ENCODE assay signal across 8 mouse cellular contexts in the genomic region with DNA sequence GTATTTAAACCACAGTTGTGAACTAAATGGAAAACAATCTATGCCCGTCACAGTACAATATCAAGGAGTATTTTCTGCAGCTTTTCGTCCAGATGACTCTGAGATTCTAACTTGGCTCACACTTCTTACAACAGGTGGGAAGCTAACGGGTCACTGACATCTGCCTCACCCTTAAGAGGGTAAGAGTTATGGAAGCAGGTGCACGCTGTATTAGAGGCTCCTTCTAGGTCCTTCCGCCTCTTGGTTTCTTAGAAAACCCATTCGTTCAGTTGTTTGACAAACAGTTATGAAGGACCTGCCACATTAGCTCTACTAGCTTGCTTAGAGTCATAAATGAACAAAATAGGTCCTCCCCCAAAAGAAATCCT. TPM values are rescaled to one million over a fixed set of nuclear protein-coding genes. Genes with fewer than 3 reads are reported as not detected.
A peak's percentile ranks its signal among the peaks of the same experiment; 100 is the strongest.
DNase-seq lines count a peak whose midpoint lies in the region; ATAC-seq and TF ChIP-seq lines count a peak whose summit lies in the region.

No protein-coding gene starts in this region.

- TF ChIP-seq CTCF in embryonic fibroblast, embryonic 13.5 days (IDR thresholded peaks at IDR 0.05; ENCODE audit: borderline replicate concordance, insufficient read depth, low read length): no peak
- no peak for TF ChIP-seq CTCF in intestine, postnatal 0 days (IDR thresholded peaks at IDR 0.05; ENCODE audit: low read depth)

- no peak for ATAC-seq in intestine, postnatal 0 days
- ATAC-seq in neural tube, embryonic 15.5 days (ENCODE audit: low FRiP score): peak; percentile 2; the same call in 1 of the 2 replicates

- no peaks in the 10 kb centered on the region for H3K9me3 ChIP-seq in intestine, postnatal 0 days (ENCODE audit: control insufficient read depth)
- no peaks in the 10 kb centered on the region for H3K9me3 ChIP-seq in neural tube, embryonic 15.5 days (replicated peaks)

- no peaks in the 10 kb centered on the region; the same call in 1 of the 2 replicates for H3K4me1 ChIP-seq in embryonic fibroblast, embryonic 13.5 days (ENCODE audit: control insufficient read depth, insufficient read depth, low read length)
- H3K4me1 ChIP-seq in intestine, postnatal 0 days (replicated peaks; ENCODE audit: control insufficient read depth, insufficient read depth, low read length): 0 out of 2 replicates have a peak, but pooled peaks cover 3% of the 10 kb centered on the region
- H3K4me1 ChIP-seq in neural tube, embryonic 15.5 days: peaks cover 24% of the 10 kb centered on the region

- WGBS in intestine, postnatal 0 days: 24% methylated on average over 6 of the region's 6 CpGs
- 53% methylated on average over 6 of the region's 6 CpGs for WGBS in neural tube, embryonic 15.5 days

- H3K27ac ChIP-seq in embryonic fibroblast, embryonic 13.5 days (ENCODE audit: insufficient read depth, low read length): no peak overlapping the region
- no peak overlapping the region for H3K27ac ChIP-seq in intestine, postnatal 0 days (ENCODE audit: low read depth, low read length)
- H3K27ac ChIP-seq in neural tube, embryonic 15.5 days (replicated peaks): 0 out of 2 replicates have a peak overlapping the region, but pooled peaks have one; percentile 92

- H3K36me3 ChIP-seq in intestine, postnatal 0 days (ENCODE audit: control insufficient read depth, insufficient read depth): no peaks in the 10 kb centered on the region
- no peaks in the 10 kb centered on the region for H3K36me3 ChIP-seq in neural tube, embryonic 15.5 days

- peak overlapping the region; percentile 83 for H3K4me2 ChIP-seq in intestine, postnatal 0 days (replicated peaks; ENCODE audit: low read depth)
- H3K4me2 ChIP-seq in neural tube, embryonic 15.5 days: peak overlapping the region; percentile 68

- peak overlapping the region; percentile 85 for H3K9ac ChIP-seq in intestine, postnatal 0 days (ENCODE audit: low read depth, low read length)
- peak overlapping the region; percentile 78 for H3K9ac ChIP-seq in neural tube, embryonic 15.5 days (replicated peaks)

- DNase-seq in retina, embryonic 14.5 days (ENCODE audit: low spot score): peak; percentile 16
- DNase-seq in retina, postnatal 1 day: no peak
- DNase-seq in adipocyte (ENCODE audit: low spot score): no peak
- no peak for DNase-seq in spleen, adult 18-20 months
- DNase-seq in cerebellum, adult 11-12 months: no peak

- no peaks in the 10 kb centered on the region for H3K27me3 ChIP-seq in intestine, postnatal 0 days (replicated peaks; ENCODE audit: control insufficient read depth, insufficient read depth, low read length)
- no peaks in the 10 kb centered on the region for H3K27me3 ChIP-seq in neural tube, embryonic 15.5 days (replicated peaks)

- H3K4me3 ChIP-seq in embryonic fibroblast, embryonic 13.5 days (ENCODE audit: insufficient read depth, low read length): peak overlapping the region; percentile 81
- peak overlapping the region; percentile 84 for H3K4me3 ChIP-seq in intestine, postnatal 0 days (ENCODE audit: low read depth, low read length)
- H3K4me3 ChIP-seq in neural tube, embryonic 15.5 days (replicated peaks): peak overlapping the region; percentile 80

- no peak for TF ChIP-seq POLR2A in embryonic fibroblast, embryonic 13.5 days (IDR thresholded peaks at IDR 0.05; ENCODE audit: low read depth, low read length)

RNA-seq across cellular contexts. Expression of gene Scaper, which starts 0.7 kb away (rescaled TPM):
- polyA plus RNA-seq in embryonic fibroblast, embryonic 13.5 days (2011; ENCODE audit: insufficient read length, low read depth, missing spikeins): 12.4 and 14.1 TPM in 2 replicates
- 5.2 and 6.3 TPM in 2 replicates for polyA plus RNA-seq in intestine, postnatal 0 days (2015; fragmentation: Nextera tagmentation; extraction: Ambion mirVana)
- 34.2 and 36.8 TPM in 2 replicates for polyA plus RNA-seq in neural tube, embryonic 15.5 days (2015; fragmentation: Nextera tagmentation; extraction: Ambion mirVana)
